Mouse (Mus musculus): ENCODE measurements around the gene Lce1a2. TPM values are rescaled to one million over a fixed set of nuclear protein-coding genes. Genes with fewer than 3 reads are reported as not detected.

Gene Lce1a2
- polyA plus RNA-seq, 1 experiment from 2014 or later = not detected

DNA sequence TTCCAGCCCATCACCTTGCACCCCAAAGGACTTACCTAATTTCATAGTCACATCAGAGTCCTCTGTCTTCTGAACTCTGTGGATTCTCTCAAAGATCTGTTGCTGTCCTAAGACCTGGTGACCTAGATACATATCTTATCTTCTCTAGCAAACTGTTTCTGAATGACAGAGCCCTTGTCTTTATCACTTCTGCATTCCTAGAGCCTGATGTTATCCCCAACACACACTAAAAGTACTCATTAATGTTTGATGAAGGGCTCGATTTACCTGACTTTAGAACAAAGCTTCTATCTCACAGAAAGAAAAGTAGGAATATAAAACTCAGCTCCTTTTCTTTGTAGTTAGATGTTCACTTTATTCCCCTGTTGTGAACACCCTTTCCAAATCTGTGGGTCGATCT lies 48.6 kb downstream of the Lce1a2 start, which contains the start of gene Lce6a:
Lce6a (minus strand) TSS at position 101 of the 400 bp plus-strand sequence.
- Histone ChIP-seq H3K9me3 (no peaks in the 10 kb centered on the region), H3K4me2 (no peak within 1 kb of the TSS), H3K36me3 (replicated peaks) (no peaks in the 10 kb centered on the region), H3K27me3 (replicated peaks) (no peaks in the 10 kb centered on the region), H3K27ac (no peak within 1 kb of the TSS), H3K9ac (no peak within 1 kb of the TSS), H3K4me3 (no peak within 1 kb of the TSS), H3K4me1 (no peaks in the 10 kb centered on the region)
- 89% methylated on average over 2 of the region's 2 CpGs for WGBS
- ATAC-seq (replicated peaks) = no peak

Other genes with a start within 250 kb of the Lce1a2 start
- gene Gm9774, start 240.9 kb downstream of the Lce1a2 start, polyA plus RNA-seq (2015; fragmentation: Nextera tagmentation; extraction: Ambion mirVana) = 7.4 and 9.7 TPM in 2 replicates
- gene Sprr2k, start 237.7 kb downstream of the Lce1a2 start, polyA plus RNA-seq (2015; fragmentation: Nextera tagmentation; extraction: Ambion mirVana) = not detected in 2 replicates
- gene Sprr1b, start 231.5 kb downstream of the Lce1a2 start, polyA plus RNA-seq (2015; fragmentation: Nextera tagmentation; extraction: Ambion mirVana) = not detected in 2 replicates
- not detected in 2 replicates for gene Sprr3, start 211.6 kb downstream of the Lce1a2 start, polyA plus RNA-seq (2015; fragmentation: Nextera tagmentation; extraction: Ambion mirVana)
- gene Sprr1a, start 184.4 kb downstream of the Lce1a2 start, polyA plus RNA-seq (2015; fragmentation: Nextera tagmentation; extraction: Ambion mirVana) = 0.28 TPM in 1 of 2 replicates, not detected in the other
- gene Sprr4, start 169.8 kb downstream of the Lce1a2 start, polyA plus RNA-seq (2015; fragmentation: Nextera tagmentation; extraction: Ambion mirVana) = not detected in 2 replicates
- gene 2310046K23Rik, start 135.8 kb downstream of the Lce1a2 start, polyA plus RNA-seq (2015; fragmentation: Nextera tagmentation; extraction: Ambion mirVana) = not detected in 2 replicates
- not detected in 2 replicates for gene Ivl, start 96.6 kb downstream of the Lce1a2 start, polyA plus RNA-seq (2015; fragmentation: Nextera tagmentation; extraction: Ambion mirVana)
- not detected in 2 replicates for gene Smcp, start 81.3 kb downstream of the Lce1a2 start, polyA plus RNA-seq (2015; fragmentation: Nextera tagmentation; extraction: Ambion mirVana)
- gene 2210017I01Rik, start 62.8 kb downstream of the Lce1a2 start, polyA plus RNA-seq (2015; fragmentation: Nextera tagmentation; extraction: Ambion mirVana) = not detected in 2 replicates
- gene Lce6a, start 48.7 kb downstream of the Lce1a2 start, polyA plus RNA-seq (2015; fragmentation: Nextera tagmentation; extraction: Ambion mirVana) = not detected in 2 replicates
- gene Lce1a1, start 22.0 kb downstream of the Lce1a2 start, polyA plus RNA-seq (2015; fragmentation: Nextera tagmentation; extraction: Ambion mirVana) = not detected in 2 replicates
- gene Lce1b, start 13.4 kb downstream of the Lce1a2 start, polyA plus RNA-seq (2015; fragmentation: Nextera tagmentation; extraction: Ambion mirVana) = not detected in 2 replicates
- not detected in 2 replicates for gene Lce1c, start 8.9 kb upstream of the Lce1a2 start, polyA plus RNA-seq (2015; fragmentation: Nextera tagmentation; extraction: Ambion mirVana)
- gene Lce1d, start 16.9 kb upstream of the Lce1a2 start, polyA plus RNA-seq (2015; fragmentation: Nextera tagmentation; extraction: Ambion mirVana) = not detected in 2 replicates
- gene Lce1e, start 38.8 kb upstream of the Lce1a2 start, polyA plus RNA-seq (2015; fragmentation: Nextera tagmentation; extraction: Ambion mirVana) = not detected in 2 replicates
- not detected in 2 replicates for gene Lce1f, start 50.0 kb upstream of the Lce1a2 start, polyA plus RNA-seq (2015; fragmentation: Nextera tagmentation; extraction: Ambion mirVana)
- not detected in 2 replicates for gene Gm38119, start 68.8 kb upstream of the Lce1a2 start, polyA plus RNA-seq (2015; fragmentation: Nextera tagmentation; extraction: Ambion mirVana)
- not detected in 2 replicates for gene Lce1g, start 82.0 kb upstream of the Lce1a2 start, polyA plus RNA-seq (2015; fragmentation: Nextera tagmentation; extraction: Ambion mirVana)
- not detected in 2 replicates for gene Lce1h, start 94.8 kb upstream of the Lce1a2 start, polyA plus RNA-seq (2015; fragmentation: Nextera tagmentation; extraction: Ambion mirVana)
- not detected in 2 replicates for gene Lce1i, start 108.6 kb upstream of the Lce1a2 start, polyA plus RNA-seq (2015; fragmentation: Nextera tagmentation; extraction: Ambion mirVana)
- gene Lce1j, start 120.2 kb upstream of the Lce1a2 start, polyA plus RNA-seq (2015; fragmentation: Nextera tagmentation; extraction: Ambion mirVana) = not detected in 2 replicates
- not detected in 2 replicates for gene Lce1k, start 137.6 kb upstream of the Lce1a2 start, polyA plus RNA-seq (2015; fragmentation: Nextera tagmentation; extraction: Ambion mirVana)
- not detected in 2 replicates for gene Kprp, start 156.9 kb upstream of the Lce1a2 start, polyA plus RNA-seq (2015; fragmentation: Nextera tagmentation; extraction: Ambion mirVana)
- gene Lce1l, start 181.0 kb upstream of the Lce1a2 start, polyA plus RNA-seq (2015; fragmentation: Nextera tagmentation; extraction: Ambion mirVana) = not detected in 2 replicates
- gene 2310050C09Rik, start 199.9 kb upstream of the Lce1a2 start, polyA plus RNA-seq (2015; fragmentation: Nextera tagmentation; extraction: Ambion mirVana) = not detected in 2 replicates